Comparison of ENCODE assay signal across 17 mouse cellular contexts in genomic region chr11:117301716-117302115, GRCm38 (mm10).
DNase-seq lines count a peak whose midpoint lies in the region; ATAC-seq and TF ChIP-seq lines count a peak whose summit lies in the region.
"Had no signal": no experiment of that assay in that cellular context is flagged by ENCODE, and none has a peak within 500 bp of the region (broad histone marks: within the 10 kb centered on the region; RNA-seq: fewer than 3 reads in every experiment).

No protein-coding gene starts in this region.

- H3K4me3 ChIP-seq in embryonic facial prominence, embryonic 12.5 days: no peak overlapping the region
- no peak overlapping the region for H3K4me3 ChIP-seq in embryonic facial prominence, embryonic 10.5 days
- H3K4me3 ChIP-seq in lung, embryonic 15.5 days: no peak overlapping the region
- no peak overlapping the region for H3K4me3 ChIP-seq in lung, adult 2 months (replicated peaks; ENCODE audit: extremely low read depth, low read depth, low read length)
- H3K4me3 ChIP-seq: hindbrain, embryonic 15.5 days had no signal

- no peaks in the 10 kb centered on the region for H3K27me3 ChIP-seq in embryonic facial prominence, embryonic 12.5 days
- H3K27me3 ChIP-seq in embryonic facial prominence, embryonic 10.5 days (replicated peaks; ENCODE audit: low read depth, poor library complexity, severe bottlenecking): no peaks in the 10 kb centered on the region
- H3K27me3 ChIP-seq in lung, embryonic 15.5 days: no peaks in the 10 kb centered on the region
- H3K27me3 ChIP-seq: hindbrain, embryonic 15.5 days had no signal

- H3K36me3 ChIP-seq in embryonic facial prominence, embryonic 12.5 days: peaks cover 19% of the 10 kb centered on the region
- H3K36me3 ChIP-seq in embryonic facial prominence, embryonic 10.5 days (replicated peaks): peaks cover 82% of the 10 kb centered on the region
- H3K36me3 ChIP-seq in lung, embryonic 15.5 days: 0 out of 2 replicates have a peak, but pooled peaks cover 15% of the 10 kb centered on the region
- H3K36me3 ChIP-seq: hindbrain, embryonic 15.5 days had no signal

- no peaks in the 10 kb centered on the region for H3K9me3 ChIP-seq in embryonic facial prominence, embryonic 12.5 days
- H3K9me3 ChIP-seq in embryonic facial prominence, embryonic 10.5 days: 0 out of 2 replicates have a peak, but pooled peaks cover 2% of the 10 kb centered on the region
- H3K9me3 ChIP-seq in lung, embryonic 15.5 days: no peaks in the 10 kb centered on the region
- H3K9me3 ChIP-seq: hindbrain, embryonic 15.5 days had no signal

- ATAC-seq in embryonic facial prominence, embryonic 12.5 days (ENCODE audit: insufficient number of reproducible peaks, insufficient read depth, low FRiP score, low TSS enrichment): no peak
- no peak for ATAC-seq in lung, embryonic 15.5 days (ENCODE audit: borderline replicate concordance, extremely low read depth, low FRiP score, low TSS enrichment)
- no peak for ATAC-seq in erythroblast, adult 5-6 weeks (replicated peaks; ENCODE audit: low FRiP score, poor library complexity, severe bottlenecking)

- H3K9ac ChIP-seq in embryonic facial prominence, embryonic 12.5 days: no peak overlapping the region
- no peak overlapping the region for H3K9ac ChIP-seq in lung, embryonic 15.5 days
- H3K9ac ChIP-seq: hindbrain, embryonic 15.5 days had no signal

- TF ChIP-seq CTCF in lung, adult 2 months (IDR thresholded peaks at IDR 0.05; ENCODE audit: insufficient read depth, low read length): no peak

- peaks cover 37% of the 10 kb centered on the region for H3K4me1 ChIP-seq in embryonic facial prominence, embryonic 12.5 days
- peaks cover 41% of the 10 kb centered on the region for H3K4me1 ChIP-seq in embryonic facial prominence, embryonic 10.5 days
- H3K4me1 ChIP-seq in lung, embryonic 15.5 days: peaks cover 28% of the 10 kb centered on the region
- peaks cover 4% of the 10 kb centered on the region for H3K4me1 ChIP-seq in lung, adult 2 months (ENCODE audit: control insufficient read depth, insufficient read depth, low read length)

- peak overlapping the region; percentile 72 for H3K27ac ChIP-seq in embryonic facial prominence, embryonic 12.5 days
- H3K27ac ChIP-seq in embryonic facial prominence, embryonic 10.5 days (replicated peaks): no peak overlapping the region
- H3K27ac ChIP-seq in lung, embryonic 15.5 days: 0 out of 2 replicates have a peak overlapping the region, but pooled peaks have one; percentile 17
- H3K27ac ChIP-seq: hindbrain, embryonic 15.5 days had no signal

- WGBS in embryonic facial prominence, embryonic 12.5 days: 46% methylated on average over 6 of the region's 6 CpGs
- 58% methylated on average over 6 of the region's 6 CpGs for WGBS in embryonic facial prominence, embryonic 10.5 days
- 54% methylated on average over 6 of the region's 6 CpGs for WGBS in lung, embryonic 15.5 days
- WGBS in lung, adult 2 months: 60% methylated on average over 6 of the region's 6 CpGs

- no peak overlapping the region for H3K4me2 ChIP-seq in embryonic facial prominence, embryonic 12.5 days (replicated peaks)
- no peak overlapping the region for H3K4me2 ChIP-seq in lung, embryonic 15.5 days
- H3K4me2 ChIP-seq: hindbrain, embryonic 15.5 days had no signal

- DNase-seq in embryonic facial prominence, embryonic 10.5 days (ENCODE audit: low spot score): no peak
- no peak for DNase-seq in lung, adult 2 months
- peak; percentile 56 for DNase-seq in CD4-positive, CD25-positive, alpha-beta regulatory T cell, adult 2 months (ENCODE audit: low read depth, low spot score)
- DNase-seq in induced T-regulatory cell, adult 2 months (ENCODE audit: low read depth): peak; percentile 77
- DNase-seq in embryo, embryonic 10 days (ENCODE audit: low spot score): no peak
- DNase-seq: cerebellum, adult 8-10 months; heart, adult 18-20 months; heart, postnatal 14 days; kidney, adult 18-20 months; kidney, postnatal 36 days; left cerebral cortex, postnatal 4 days; midbrain, embryonic 14.5 days; right cerebral cortex, postnatal 14 days had no signal

- TF ChIP-seq POLR2A in lung, adult 2 months (IDR thresholded peaks at IDR 0.05; ENCODE audit: borderline replicate concordance, extremely low read depth, low read depth, low read length): no peak

Comparison
In these comparisons a context has a peak if more than half of its experiments do, and no peak if none do; other contexts are left out.
1. DNase-seq: peak in CD4-positive, CD25-positive, alpha-beta regulatory T cell, adult 2 months (single experiment) and induced T-regulatory cell, adult 2 months (single experiment); none in embryonic facial prominence, embryonic 10.5 days (single experiment), lung, adult 2 months (single experiment) and embryo, embryonic 10 days (single experiment).